Comparison of ENCODE assay signal across 13 mouse cellular contexts in genomic region chr15:84672616-84673015, GRCm38 (mm10). TPM values are rescaled to one million over a fixed set of nuclear protein-coding genes. Genes with fewer than 3 reads are reported as not detected.
DNase-seq lines count a peak whose midpoint lies in the region; ATAC-seq and TF ChIP-seq lines count a peak whose summit lies in the region.
"Had no signal": no experiment of that assay in that cellular context is flagged by ENCODE, and none has a peak within 500 bp of the region (broad histone marks: within the 10 kb centered on the region; RNA-seq: fewer than 3 reads in every experiment).

No protein-coding gene starts in this region.

- no peak overlapping the region for H3K9ac ChIP-seq in forebrain, embryonic 12.5 days
- no peak overlapping the region for H3K9ac ChIP-seq in hindbrain, embryonic 16.5 days (ENCODE audit: low read depth, low read length)
- H3K9ac ChIP-seq: hindbrain, embryonic 13.5 days had no signal

- peak overlapping the region; percentile 38 for H3K27ac ChIP-seq in gastrocnemius, adult 2 months
- H3K27ac ChIP-seq in forebrain, embryonic 12.5 days = no peak overlapping the region
- no peak overlapping the region for H3K27ac ChIP-seq in hindbrain, embryonic 16.5 days (ENCODE audit: low read depth, low read length)
- H3K27ac ChIP-seq: hindbrain, embryonic 13.5 days; layer of hippocampus, adult 2 months had no signal

- no peaks in the 10 kb centered on the region for H3K27me3 ChIP-seq in C2C12 (ENCODE audit: control insufficient read depth, insufficient read depth, insufficient read length)
- peaks cover 6% of the 10 kb centered on the region for H3K27me3 ChIP-seq in forebrain, embryonic 12.5 days
- H3K27me3 ChIP-seq in hindbrain, embryonic 16.5 days (replicated peaks; ENCODE audit: control insufficient read depth, insufficient read depth, low read length) = no peaks in the 10 kb centered on the region
- H3K27me3 ChIP-seq: hindbrain, embryonic 13.5 days had no signal

- ATAC-seq in forebrain, embryonic 12.5 days (ENCODE audit: low FRiP score) = no peak
- no peak for ATAC-seq in hindbrain, embryonic 16.5 days

- H3K4me1 ChIP-seq in forebrain, embryonic 12.5 days = no peaks in the 10 kb centered on the region
- H3K4me1 ChIP-seq in hindbrain, embryonic 16.5 days (ENCODE audit: control insufficient read depth, insufficient read depth, low read depth, low read length) = peaks cover 14% of the 10 kb centered on the region; the same call in 1 of the 2 replicates

- H3ac ChIP-seq in C2C12 (ENCODE audit: control insufficient read depth, insufficient read length, low read depth) = no peak overlapping the region

- no peaks in the 10 kb centered on the region for H3K9me3 ChIP-seq in forebrain, embryonic 12.5 days
- H3K9me3 ChIP-seq in hindbrain, embryonic 16.5 days (ENCODE audit: control insufficient read depth, low read length) = no peaks in the 10 kb centered on the region
- H3K9me3 ChIP-seq: hindbrain, embryonic 13.5 days had no signal

- peak; percentile 69 for DNase-seq in gastrocnemius, adult 2 months
- no peak for DNase-seq in gastrocnemius, postnatal 36 days
- peak; percentile 92 to 96 for DNase-seq in kidney, adult 8-10 months
- DNase-seq in lung, postnatal 10 days = peak; percentile 69
- DNase-seq in right cerebral cortex, postnatal 4 days = no peak
- DNase-seq: thymus, postnatal 25 days had no signal

- intact Hi-C loops in gastrocnemius, adult 2 months (cut with DNase I) = loop anchor here (10.0 kb wide), 1 partner anchor 82 kb away; no protein-coding TSS in a partner anchor
- intact Hi-C loops in gastrocnemius, postnatal 36 days (cut with DNase I) = loop anchor here (2.0 to 5.0 kb wide), 2 partner anchors 28 to 85 kb away; no protein-coding TSS in a partner anchor

- no peaks in the 10 kb centered on the region for H3K36me3 ChIP-seq in C2C12 (ENCODE audit: control insufficient read depth, insufficient read depth)
- no peaks in the 10 kb centered on the region for H3K36me3 ChIP-seq in forebrain, embryonic 12.5 days (replicated peaks)
- H3K36me3 ChIP-seq in hindbrain, embryonic 16.5 days (ENCODE audit: control insufficient read depth, insufficient read depth, low read length) = no peaks in the 10 kb centered on the region
- H3K36me3 ChIP-seq: hindbrain, embryonic 13.5 days had no signal

- WGBS in forebrain, embryonic 12.5 days = 71% methylated on average over 3 of the region's 3 CpGs
- WGBS in hindbrain, embryonic 16.5 days = 77% methylated on average over 3 of the region's 3 CpGs

- H3K4me2 ChIP-seq in forebrain, embryonic 12.5 days = no peak overlapping the region
- H3K4me2 ChIP-seq in hindbrain, embryonic 16.5 days (ENCODE audit: low read length) = no peak overlapping the region
- H3K4me2 ChIP-seq: hindbrain, embryonic 13.5 days; liver, embryonic 11.5 days had no signal

- H3K4me3 ChIP-seq in gastrocnemius, adult 2 months = no peak overlapping the region
- no peak overlapping the region for H3K4me3 ChIP-seq in C2C12 (ENCODE audit: insufficient read depth, poor library complexity, severe bottlenecking)
- H3K4me3 ChIP-seq in forebrain, embryonic 12.5 days (replicated peaks) = no peak overlapping the region
- no peak overlapping the region for H3K4me3 ChIP-seq in hindbrain, embryonic 16.5 days (ENCODE audit: low read length)
- H3K4me3 ChIP-seq: hindbrain, embryonic 13.5 days; layer of hippocampus, adult 2 months had no signal

- TF ChIP-seq CTCF in gastrocnemius, adult 2 months (IDR thresholded peaks at IDR 0.05) = no peak
- TF ChIP-seq CTCF in C2C12 (IDR thresholded peaks at IDR 0.05; ENCODE audit: control insufficient read depth, insufficient read depth, insufficient read length) = no peak

- H3K79me3 ChIP-seq in C2C12 (ENCODE audit: low read depth) = no peaks in the 10 kb centered on the region

- H3K79me2 ChIP-seq in C2C12 (ENCODE audit: control insufficient read depth, insufficient read depth) = no peaks in the 10 kb centered on the region

TF ChIP-seq in C2C12, 6 proteins besides CTCF, POLR2A, EP300 and RAD21:
- no peak for TF ChIP-seq MYOG (IDR thresholded peaks at IDR 0.05; ENCODE audit: control insufficient read depth, extremely low read depth, insufficient read length)
- TF ChIP-seq MYOD1 (IDR thresholded peaks at IDR 0.05; ENCODE audit: control insufficient read depth, insufficient read length, low read depth) = no peak
- peak; percentile 36 for TF ChIP-seq USF1 (IDR thresholded peaks at IDR 0.05; ENCODE audit: low read depth)
- TF ChIP-seq MAX (IDR thresholded peaks at IDR 0.05) = no peak

RNA-seq across cellular contexts. Expression of gene Prr5, which starts 3.2 kb away (rescaled TPM):
- total RNA-seq in gastrocnemius, adult 2 months (2021) = 1 to 10 TPM; 3.0 to 4.3 TPM
- 1 to 10 TPM; 3.4 to 3.5 TPM for total RNA-seq in gastrocnemius, postnatal 36 days (2021)
- 9.9 TPM for polyA plus RNA-seq in C2C12 (2012; fragmentation: generic; extraction: Trizol)
- polyA plus RNA-seq in forebrain, embryonic 12.5 days (2016; fragmentation: Nextera tagmentation; extraction: Ambion mirVana) = 7.6 and 10.1 TPM in 2 replicates
- polyA plus RNA-seq in hindbrain, embryonic 16.5 days (2015; fragmentation: Nextera tagmentation; extraction: Ambion mirVana) = 30.5 and 33.2 TPM in 2 replicates

RNA-seq across cellular contexts. Expression of gene Arhgap8, which starts 47.2 kb away (rescaled TPM):
- total RNA-seq in gastrocnemius, adult 2 months (2021) = under 1 TPM in 1 of 2 experiments, not detected in 1; 0.25 TPM
- under 1 TPM; 0.17 to 0.38 TPM for total RNA-seq in gastrocnemius, postnatal 36 days (2021)
- not detected for polyA plus RNA-seq in C2C12 (2012; fragmentation: generic; extraction: Trizol)
- polyA plus RNA-seq in forebrain, embryonic 12.5 days (2016; fragmentation: Nextera tagmentation; extraction: Ambion mirVana) = 0.60 and 1.1 TPM in 2 replicates
- polyA plus RNA-seq in hindbrain, embryonic 16.5 days (2015; fragmentation: Nextera tagmentation; extraction: Ambion mirVana) = 0.61 and 0.96 TPM in 2 replicates
- total RNA-seq: monocyte, adult 5-6 weeks had no signal

Comparison
In these comparisons a context has a peak if more than half of its experiments do, and no peak if none do; other contexts are left out.
1. DNase-seq: peak in gastrocnemius, adult 2 months (single experiment), kidney, adult 8-10 months (2 of 2) and lung, postnatal 10 days (single experiment); none in gastrocnemius, postnatal 36 days (0 of 2) and right cerebral cortex, postnatal 4 days (single experiment).